Mouse (Mus musculus): ENCODE data around the gene Vmn1r81. TPM values are rescaled to one million over a fixed set of nuclear protein-coding genes. Genes with fewer than 3 reads are reported as not detected.

Vmn1r81 gene
- total RNA-seq (2021) = not detected
- long read RNA-seq, experiment 1 = 0 reads
- long read RNA-seq, experiment 2 = 0 reads

GRCm38 (mm10) chr7:12268169-12268568, at the start of gene Vmn1r81:
Gene Vmn1r81, minus strand, starts transcription at chr7:12268269.
- DNase-seq = no peak
- intact Hi-C loops (cut with DNase I) = no loop called here

GRCm38 (mm10) chr7:12300130-12300529, 32.1 kb upstream of the Vmn1r81 start, which contains the start of gene Vmn1r82:
Gene Vmn1r82, plus strand, starts transcription at chr7:12300430.
- intact Hi-C loops (cut with DNase I) = no loop called here

GRCm38 (mm10) chr7:12204141-12204540, 63.9 kb downstream of the Vmn1r81 start:
- no peak for DNase-seq

More at GRCm38 (mm10) chr7:12300130-12300529, 32.1 kb upstream of the Vmn1r81 start, which contains the start of gene Vmn1r82:
- DNase-seq = no peak

More at GRCm38 (mm10) chr7:12204141-12204540, 63.9 kb downstream of the Vmn1r81 start:
- intact Hi-C loops (cut with DNase I) = no loop called here

Other genes starting within 250 kb of the Vmn1r81 start
- not detected for gene Vmn1r77, start 231.5 kb downstream of the Vmn1r81 start, total RNA-seq (2021)
- gene Vmn1r78, start 118.0 kb downstream of the Vmn1r81 start, total RNA-seq (2021) = not detected
- gene Vmn1r79, start 97.0 kb downstream of the Vmn1r81 start, total RNA-seq (2021) = not detected
- gene Vmn1r80, start 79.0 kb downstream of the Vmn1r81 start, total RNA-seq (2021) = not detected
- not detected for gene Vmn1r82, start 32.2 kb upstream of the Vmn1r81 start, total RNA-seq (2021)
- gene Vmn1r83, start 61.2 kb upstream of the Vmn1r81 start, total RNA-seq (2021) = not detected
- not detected for gene Vmn1r84, start 101.0 kb upstream of the Vmn1r81 start, total RNA-seq (2021)
- 1 to 10 TPM; 2.0 to 2.2 TPM for gene Zfp551, start 154.5 kb upstream of the Vmn1r81 start, total RNA-seq (2021)
- gene Zfp606, start 210.0 kb upstream of the Vmn1r81 start, total RNA-seq (2021) = 10 to 100 TPM; 12.1 to 14.0 TPM
- not detected for gene 2900092C05Rik, start 244.2 kb upstream of the Vmn1r81 start, total RNA-seq (2021)